21 mouse cellular contexts compared by ENCODE assay signal in the genomic region with DNA sequence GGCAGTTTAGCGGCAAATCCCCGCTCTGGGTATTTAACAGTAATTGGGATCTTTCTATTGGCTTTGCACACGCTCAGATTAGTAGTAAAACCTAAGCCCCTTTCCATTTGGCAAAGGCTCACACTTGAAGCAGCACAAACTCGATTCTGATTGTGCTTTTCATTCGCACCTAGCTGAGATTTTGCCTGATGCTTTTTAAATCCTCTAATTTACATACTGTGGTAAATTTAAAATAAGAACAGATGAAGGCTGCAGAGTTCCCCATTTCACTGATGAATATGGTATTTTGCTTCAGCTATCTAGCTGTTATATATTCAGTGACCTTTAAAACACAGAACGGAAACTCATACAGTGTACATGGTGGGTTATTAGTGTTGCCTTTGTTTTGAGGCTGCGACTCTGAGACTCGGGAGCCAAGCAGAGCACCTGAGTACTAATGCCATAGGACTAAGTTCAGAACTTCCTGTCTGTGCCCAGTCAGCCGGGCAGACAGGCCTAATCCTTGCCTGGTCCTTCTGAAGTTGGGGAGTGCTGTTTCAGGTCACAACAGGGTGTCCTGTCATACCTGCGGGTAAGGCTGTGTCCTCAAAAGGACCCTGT.
A peak's percentile ranks its signal among the peaks of the same experiment; 100 is the strongest.
DNase-seq lines count a peak whose midpoint lies in the region; ATAC-seq and TF ChIP-seq lines count a peak whose summit lies in the region.
"Had no signal": no experiment of that assay in that cellular context is flagged by ENCODE, and none has a peak within 500 bp of the region (broad histone marks: within the 10 kb centered on the region; RNA-seq: fewer than 3 reads in every experiment).

No protein-coding gene starts in this region.

- TF ChIP-seq CTCF in hindbrain, postnatal 0 days (IDR thresholded peaks at IDR 0.05; ENCODE audit: low read depth), result no peak
- TF ChIP-seq CTCF in thymus, adult 2 months (IDR thresholded peaks at IDR 0.05; ENCODE audit: borderline replicate concordance, control insufficient read depth, extremely low read depth, insufficient read depth, low read length, poor library complexity), result no peak
- TF ChIP-seq CTCF in cerebellum, adult 2 months (IDR thresholded peaks at IDR 0.05; ENCODE audit: borderline replicate concordance, insufficient read depth, low read depth, low read length), result no peak

- no peak overlapping the region for H3K4me3 ChIP-seq in hindbrain, postnatal 0 days (ENCODE audit: low read length)
- no peak overlapping the region for H3K4me3 ChIP-seq in hindbrain, embryonic 13.5 days
- H3K4me3 ChIP-seq in thymus, adult 2 months (ENCODE audit: control insufficient read depth, insufficient read depth, low read length), result no peak overlapping the region
- no peak overlapping the region for H3K4me3 ChIP-seq in cerebellum, adult 2 months (replicated peaks; ENCODE audit: insufficient read depth, low read depth, low read length)
- H3K4me3 ChIP-seq: heart, embryonic 13.5 days; limb, embryonic 15.5 days; neural tube, embryonic 12.5 days; stomach, embryonic 15.5 days had no signal

- DNase-seq in hindbrain, postnatal 0 days (ENCODE audit: low spot score), result peak; percentile 23
- peak; percentile 15 for DNase-seq in CD4-positive helper T cell, adult 2 months (ENCODE audit: low read depth, low spot score)
- no peak for DNase-seq in urinary bladder, postnatal 4 days (ENCODE audit: low spot score in 2 of 2)
- no peak for DNase-seq in thymus, adult 2 months
- DNase-seq in cerebellum, adult 2 months, result no peak
- DNase-seq: adrenal gland, postnatal 14 days; cerebellum, postnatal 14 days; heart, postnatal 36 days; kidney, adult 18-20 months; kidney, postnatal 14 days; lung, postnatal 10 days; right cerebral cortex, postnatal 4 days; thymus, postnatal 14 days had no signal

- no peak for TF ChIP-seq POLR2A in thymus, adult 2 months (IDR thresholded peaks at IDR 0.05; ENCODE audit: control insufficient read depth, extremely low read depth, insufficient read depth, low read length, poor library complexity)
- no peak for TF ChIP-seq POLR2A in cerebellum, adult 2 months (IDR thresholded peaks at IDR 0.05; ENCODE audit: borderline replicate concordance, insufficient read depth, low read length)

- no peaks in the 10 kb centered on the region for H3K36me3 ChIP-seq in hindbrain, postnatal 0 days (ENCODE audit: insufficient read depth, low read length)
- no peaks in the 10 kb centered on the region for H3K36me3 ChIP-seq in hindbrain, embryonic 13.5 days
- no peaks in the 10 kb centered on the region for H3K36me3 ChIP-seq in thymus, adult 2 months (ENCODE audit: control insufficient read depth, insufficient read depth, low read length)
- H3K36me3 ChIP-seq: heart, embryonic 13.5 days; limb, embryonic 15.5 days; neural tube, embryonic 12.5 days; stomach, embryonic 15.5 days had no signal

- no peaks in the 10 kb centered on the region for H3K9me3 ChIP-seq in hindbrain, postnatal 0 days (ENCODE audit: low read length)
- no peaks in the 10 kb centered on the region for H3K9me3 ChIP-seq in hindbrain, embryonic 13.5 days
- H3K9me3 ChIP-seq: heart, embryonic 13.5 days; limb, embryonic 15.5 days; neural tube, embryonic 12.5 days; stomach, embryonic 15.5 days had no signal

- no peak overlapping the region for H3K27ac ChIP-seq in hindbrain, postnatal 0 days
- no peak overlapping the region for H3K27ac ChIP-seq in hindbrain, embryonic 13.5 days
- no peak overlapping the region for H3K27ac ChIP-seq in thymus, adult 2 months (ENCODE audit: control insufficient read depth, insufficient read depth, low read length)
- H3K27ac ChIP-seq in cerebellum, adult 2 months (ENCODE audit: insufficient read depth, low read length), result no peak overlapping the region
- H3K27ac ChIP-seq: heart, embryonic 13.5 days; limb, embryonic 15.5 days; neural tube, embryonic 12.5 days had no signal

- H3K27me3 ChIP-seq in hindbrain, postnatal 0 days (ENCODE audit: insufficient read depth, low read length), result no peaks in the 10 kb centered on the region
- no peaks in the 10 kb centered on the region for H3K27me3 ChIP-seq in hindbrain, embryonic 13.5 days
- H3K27me3 ChIP-seq in thymus, adult 2 months (ENCODE audit: control insufficient read depth, insufficient read depth, low read length), result no peaks in the 10 kb centered on the region
- H3K27me3 ChIP-seq in cerebellum, adult 2 months (ENCODE audit: control insufficient read depth, insufficient read depth, low read length), result no peaks in the 10 kb centered on the region
- H3K27me3 ChIP-seq: heart, embryonic 13.5 days; limb, embryonic 15.5 days; neural tube, embryonic 12.5 days; stomach, embryonic 15.5 days had no signal

- no peak overlapping the region for H3K9ac ChIP-seq in hindbrain, postnatal 0 days (replicated peaks; ENCODE audit: low read length)
- H3K9ac ChIP-seq in hindbrain, embryonic 13.5 days, result no peak overlapping the region
- H3K9ac ChIP-seq: heart, embryonic 13.5 days; limb, embryonic 15.5 days; neural tube, embryonic 12.5 days; stomach, embryonic 15.5 days had no signal

- ATAC-seq in hindbrain, postnatal 0 days, result no peak
- ATAC-seq in hindbrain, embryonic 13.5 days (ENCODE audit: low FRiP score), result no peak
- ATAC-seq in activated CD4-positive, CD25-positive, alpha-beta regulatory T cell, adult 4 months, result peak; percentile 69
- 0 out of 2 replicates have a peak, but pooled peaks have one; percentile 18 for ATAC-seq in megakaryocyte, adult 5-6 weeks (ENCODE audit: poor library complexity, severe bottlenecking)
- ATAC-seq: hindbrain, embryonic 16.5 days had no signal

- H3K4me2 ChIP-seq in hindbrain, postnatal 0 days (ENCODE audit: low read depth, low read length), result no peak overlapping the region
- H3K4me2 ChIP-seq in hindbrain, embryonic 13.5 days, result no peak overlapping the region
- H3K4me2 ChIP-seq: heart, embryonic 13.5 days; limb, embryonic 15.5 days; neural tube, embryonic 12.5 days; stomach, embryonic 15.5 days had no signal

- H3K4me1 ChIP-seq in hindbrain, postnatal 0 days (ENCODE audit: insufficient read depth, low read length), result peaks cover under 1% of the 10 kb centered on the region
- H3K4me1 ChIP-seq in hindbrain, embryonic 13.5 days (replicated peaks), result peaks cover 11% of the 10 kb centered on the region
- H3K4me1 ChIP-seq in thymus, adult 2 months (replicated peaks; ENCODE audit: control insufficient read depth, insufficient read depth, low read length), result peaks cover 3% of the 10 kb centered on the region
- H3K4me1 ChIP-seq in cerebellum, adult 2 months (ENCODE audit: control insufficient read depth, insufficient read depth, low read length), result no peaks in the 10 kb centered on the region; the same call in 1 of the 2 replicates

- WGBS in hindbrain, postnatal 0 days, result 80% methylated on average over 10 of the region's 10 CpGs
- 87% methylated on average over 10 of the region's 10 CpGs for WGBS in hindbrain, embryonic 13.5 days
- 91% methylated on average over 10 of the region's 10 CpGs for WGBS in thymus, adult 2 months
- WGBS in cerebellum, adult 2 months, result 93% methylated on average over 10 of the region's 10 CpGs

Comparison
In these comparisons a context has a peak if more than half of its experiments do, and no peak if none do; other contexts are left out.
1. ATAC-seq: peak in activated CD4-positive, CD25-positive, alpha-beta regulatory T cell, adult 4 months (single experiment) and megakaryocyte, adult 5-6 weeks (single experiment); none in hindbrain, postnatal 0 days (single experiment) and hindbrain, embryonic 13.5 days (single experiment).
2. DNase-seq: peak in hindbrain, postnatal 0 days (single experiment) and CD4-positive helper T cell, adult 2 months (single experiment); none in urinary bladder, postnatal 4 days (0 of 2), thymus, adult 2 months (single experiment) and cerebellum, adult 2 months (0 of 2).